Mouse (Mus musculus) kidney, embryonic 15.5 days (tissue): Measurements from ENCODE around the gene Pdlim5. TPM values are rescaled to one million over a fixed set of nuclear protein-coding genes. Genes with fewer than 3 reads are reported as not detected.

ENCODE experiments used
- ATAC-seq: fragments of 200-750 bp; cut with Nextera tagmentation; replicated peaks from 2 replicates; pipeline ENCODE4 v1.8.0; 2017; ENCODE audit warnings: moderate TSS enrichment; ENCODE audit not compliant: low FRiP score
- H3K27ac ChIP-seq: fragments of 300-500 bp; sonication (generic); 2 replicates; pipeline ENCODE4 v1.5.1; 2015; ENCODE audit warnings: mild to moderate bottlenecking, inconsistent platforms
- H3K27me3 ChIP-seq: fragments of 300-500 bp; sonication (generic); 2 replicates; pipeline ENCODE4 v1.6.1; 2015; ENCODE audit warnings: inconsistent platforms
- H3K36me3 ChIP-seq: fragments of 300-500 bp; sonication (generic); 2 replicates; pipeline ENCODE4 v1.6.1; 2015; ENCODE audit warnings: inconsistent platforms
- H3K4me1 ChIP-seq: fragments of 300-500 bp; sonication (generic); 2 replicates; pipeline ENCODE4 v1.6.1; 2015; ENCODE audit warnings: inconsistent platforms
- H3K4me2 ChIP-seq: fragments of 300-500 bp; sonication (generic); 2 replicates; pipeline ENCODE4 v1.6.1; 2015; ENCODE audit warnings: moderate library complexity, mild to moderate bottlenecking, inconsistent platforms
- H3K4me3 ChIP-seq: fragments of 300-500 bp; sonication (generic); replicated peaks from 2 replicates; pipeline ENCODE4 v1.5.1; 2015; ENCODE audit warnings: mild to moderate bottlenecking, inconsistent platforms
- H3K9ac ChIP-seq: fragments of 300-500 bp; sonication (generic); 2 replicates; pipeline ENCODE4 v1.6.1; 2015; ENCODE audit warnings: mild to moderate bottlenecking, inconsistent platforms
- H3K9me3 ChIP-seq: fragments of 300-500 bp; sonication (generic); replicated peaks from 2 replicates; pipeline ENCODE4 v1.6.1; 2016; ENCODE audit warnings: inconsistent platforms
- WGBS: fragments of 180-500 bp; shearing (Covaris S2); methylation state at CpG from one replicate; pipeline ENCODE4 v1.1.7; 2015; ENCODE audit warnings: mixed read lengths; 5-methylcytosine and 5-hydroxymethylcytosine counted together
- polyA plus RNA-seq: library from polyadenylated mRNA; unstranded; fragments of >200 nt; fragmentation: Nextera tagmentation; extraction: Ambion mirVana; gene quantifications from 2 replicates; pipeline ENCODE4 v1.2.1, GENCODE M21; 2015

Gene Pdlim5
- polyA plus RNA-seq, 1 experiment from 2014 or later, result 46.6 TPM

DNA sequence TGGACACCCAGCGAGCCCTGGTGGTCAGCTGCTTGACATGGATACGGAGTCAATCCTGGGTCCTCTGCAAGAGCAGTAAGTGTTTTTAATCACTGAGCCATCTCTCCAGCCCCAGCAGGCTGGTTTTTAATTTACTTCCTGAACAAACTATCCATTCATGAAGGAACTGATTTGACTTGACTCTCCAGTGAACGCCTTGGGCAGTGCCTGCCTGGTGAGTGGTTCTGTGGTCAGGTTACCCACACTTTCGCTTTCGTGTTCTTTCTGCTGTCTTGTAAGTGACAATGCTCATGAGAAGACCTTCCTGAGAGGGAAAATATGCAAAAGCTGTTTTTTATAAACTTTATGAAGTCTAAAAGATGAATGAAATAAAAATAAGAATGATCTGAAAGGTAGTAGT is 152.2 kb downstream of the Pdlim5 start:
- ATAC-seq, result peak; percentile 50; the same call in 1 of the 2 replicates
- no peak overlapping the region for H3K4me3 ChIP-seq
- H3K9ac ChIP-seq, result no peak overlapping the region
- H3K36me3 ChIP-seq, result peaks cover 32% of the 10 kb centered on the region
- no peaks in the 10 kb centered on the region for H3K27me3 ChIP-seq
- no peak overlapping the region for H3K4me2 ChIP-seq
- no peaks in the 10 kb centered on the region for H3K9me3 ChIP-seq
- H3K4me1 ChIP-seq, result peaks cover 16% of the 10 kb centered on the region
- 65% methylated on average over 5 of the region's 5 CpGs for WGBS
- H3K27ac ChIP-seq, result no peak overlapping the region

GRCm38 (mm10) chr3:142239298-142239697 is 156.2 kb downstream of the Pdlim5 start:
- Histone ChIP-seq H3K9ac (no peak overlapping the region), H3K27ac (peak overlapping the region; percentile 37; the same call in 1 of the 2 replicates), H3K27me3 (no peaks in the 10 kb centered on the region), H3K9me3 (no peaks in the 10 kb centered on the region), H3K4me2 (no peak overlapping the region), H3K36me3 (peaks cover 7% of the 10 kb centered on the region; the same call in 1 of the 2 replicates), H3K4me3 (no peak overlapping the region), H3K4me1 (peaks cover 19% of the 10 kb centered on the region)
- WGBS, result 77% methylated on average over 2 of the region's 2 CpGs
- no peak for ATAC-seq

DNA sequence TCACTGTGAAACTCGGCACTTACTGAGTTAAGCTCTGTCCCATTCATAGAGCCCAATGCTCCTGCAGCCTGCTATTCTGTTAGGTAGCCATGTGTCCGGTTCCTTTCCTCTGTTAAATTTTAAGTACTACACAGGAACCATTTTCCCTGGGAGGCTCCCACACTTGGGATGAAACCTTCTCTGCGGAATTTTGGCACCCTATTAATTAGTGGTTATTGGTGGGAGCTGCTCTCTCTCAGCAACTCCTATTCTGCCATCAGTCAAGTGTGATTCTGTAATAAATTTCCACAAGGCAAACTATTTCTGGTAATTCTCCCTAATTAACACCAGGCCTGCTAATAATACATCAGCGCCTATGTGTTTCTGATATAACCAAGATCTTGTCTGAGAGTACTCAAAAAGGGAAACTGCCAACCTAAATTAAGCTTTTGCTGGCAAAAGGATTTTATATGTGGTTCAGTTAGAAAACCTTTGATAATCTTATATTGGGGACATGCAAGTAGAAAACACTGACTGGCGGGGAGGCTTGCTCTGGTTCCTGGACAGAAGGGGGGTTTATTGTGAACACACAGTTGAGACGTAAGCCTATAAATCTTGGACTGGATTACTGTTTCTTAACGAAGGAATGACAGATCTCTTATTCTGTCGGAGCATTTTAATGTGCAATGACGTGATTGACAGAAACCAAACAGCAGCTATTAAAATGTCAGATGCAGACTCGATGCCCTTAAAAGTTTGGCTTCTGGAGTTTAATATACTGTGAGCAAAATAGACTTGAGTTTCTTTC is 157.0 kb downstream of the Pdlim5 start:
- Histone ChIP-seq H3K9ac (no peak overlapping the region), H3K9me3 (no peaks in the 10 kb centered on the region), H3K36me3 (peaks cover 4% of the 10 kb centered on the region; the same call in 1 of the 2 replicates), H3K4me3 (no peak overlapping the region), H3K27ac (peak overlapping the region; percentile 37; the same call in 1 of the 2 replicates), H3K4me2 (no peak overlapping the region), H3K4me1 (peaks cover 19% of the 10 kb centered on the region), H3K27me3 (no peaks in the 10 kb centered on the region)
- whole genome bisulfite sequencing, result 41% methylated on average over 10 of the region's 10 CpGs
- 0 out of 2 replicates have a peak, but pooled peaks have one; percentile 31 for ATAC-seq

DNA sequence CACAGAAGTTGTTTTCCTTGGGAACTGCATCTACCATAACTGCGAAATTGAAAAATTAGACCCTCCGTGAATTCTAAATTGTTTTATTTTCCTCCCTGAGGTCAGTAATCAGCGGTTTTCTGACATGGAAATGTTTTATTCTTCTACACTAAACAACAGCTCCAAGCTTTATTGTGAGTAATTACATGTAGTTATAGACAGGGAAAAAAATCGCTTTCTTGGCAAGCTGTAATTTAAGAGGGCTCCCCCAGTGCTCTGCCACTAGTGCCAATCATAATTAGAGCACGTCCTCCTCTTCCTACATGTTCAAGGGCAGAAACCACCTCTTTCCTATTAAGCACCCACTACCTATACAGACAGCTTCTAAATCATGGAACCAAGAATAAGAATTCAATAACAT is 157.9 kb downstream of the Pdlim5 start:
- no peak overlapping the region for H3K27ac ChIP-seq
- no peak overlapping the region for H3K9ac ChIP-seq
- no peaks in the 10 kb centered on the region for H3K27me3 ChIP-seq
- H3K4me2 ChIP-seq, result no peak overlapping the region
- no peak for ATAC-seq
- H3K4me1 ChIP-seq, result peaks cover 19% of the 10 kb centered on the region
- H3K4me3 ChIP-seq, result no peak overlapping the region
- H3K9me3 ChIP-seq, result no peaks in the 10 kb centered on the region
- WGBS, result 55% methylated on average over 5 of the region's 5 CpGs
- no peaks in the 10 kb centered on the region; the same call in 1 of the 2 replicates for H3K36me3 ChIP-seq

DNA sequence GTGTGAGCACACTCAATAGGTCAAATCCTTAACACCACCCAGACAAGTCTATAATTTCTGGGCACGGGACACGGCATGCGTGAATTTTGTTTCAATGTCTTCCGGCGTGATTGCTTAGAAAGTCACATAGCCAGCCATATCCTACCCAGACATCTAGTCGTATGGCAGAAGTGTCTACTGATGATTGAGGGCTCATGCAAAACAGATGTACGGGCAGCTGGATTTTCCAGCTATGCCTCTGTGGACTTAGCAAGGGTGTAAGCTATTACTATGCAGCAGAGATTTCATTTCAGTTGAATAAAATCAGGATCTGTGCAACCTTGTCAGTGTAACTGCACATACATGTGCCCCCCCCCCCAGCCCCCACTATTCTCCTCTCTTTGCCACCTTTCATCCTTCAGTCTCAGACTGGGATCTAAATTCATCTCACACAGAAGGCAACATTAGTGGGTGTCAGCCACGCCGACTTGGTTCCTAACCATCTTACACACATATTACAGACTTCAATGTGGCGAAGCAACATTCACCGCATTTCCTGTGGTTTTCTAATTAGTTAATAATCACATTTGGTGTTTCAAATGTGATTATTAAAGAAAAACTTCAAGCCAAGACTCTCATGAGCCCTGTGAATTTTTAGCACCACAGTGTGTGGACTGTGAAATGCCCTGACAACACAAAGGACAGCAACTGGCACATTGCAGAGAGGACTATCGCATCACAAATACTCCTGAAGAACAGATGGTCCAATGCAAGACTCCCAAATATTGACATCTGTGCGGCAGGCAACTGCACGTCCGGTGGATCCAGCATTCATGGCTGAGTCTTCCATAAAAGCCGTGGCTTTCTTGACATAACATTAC is 161.7 kb downstream of the Pdlim5 start:
- no peaks in the 10 kb centered on the region for H3K9me3 ChIP-seq
- no peak overlapping the region for H3K27ac ChIP-seq
- WGBS, result 88% methylated on average over 16 of the region's 16 CpGs
- H3K9ac ChIP-seq, result no peak overlapping the region
- no peak overlapping the region for H3K4me3 ChIP-seq
- H3K4me2 ChIP-seq, result no peak overlapping the region
- H3K36me3 ChIP-seq, result no peaks in the 10 kb centered on the region
- no peaks in the 10 kb centered on the region for H3K27me3 ChIP-seq
- ATAC-seq, result no peak
- peaks cover 9% of the 10 kb centered on the region for H3K4me1 ChIP-seq

DNA sequence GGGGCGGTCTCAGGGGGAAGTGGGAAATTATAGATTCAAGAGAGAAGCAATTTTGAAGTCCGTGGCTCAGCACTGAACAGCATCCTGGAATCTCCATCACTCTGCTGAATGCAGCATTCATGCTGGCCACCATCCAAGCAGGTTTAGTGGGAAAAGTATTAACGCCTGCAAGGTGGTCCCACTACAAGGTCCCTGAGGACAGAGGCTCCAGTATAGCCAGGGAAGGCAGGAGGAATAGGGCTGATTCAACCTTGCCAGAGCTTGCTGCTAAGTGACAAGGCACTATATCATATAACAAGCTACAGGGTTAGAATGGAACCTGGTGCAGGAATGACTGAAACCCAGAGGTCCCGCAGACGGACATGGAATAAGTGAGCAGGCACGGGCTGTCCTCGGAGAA is 166.8 kb downstream of the Pdlim5 start:
- Histone ChIP-seq H3K9ac (no peak overlapping the region), H3K9me3 (no peaks in the 10 kb centered on the region), H3K4me3 (no peak overlapping the region), H3K4me2 (no peak overlapping the region), H3K36me3 (no peaks in the 10 kb centered on the region), H3K27ac (no peak overlapping the region), H3K4me1 (no peaks in the 10 kb centered on the region), H3K27me3 (no peaks in the 10 kb centered on the region)
- WGBS, result 82% methylated on average over 7 of the region's 7 CpGs
- ATAC-seq, result no peak

GRCm38 (mm10) chr3:142222471-142223103 is 172.9 kb downstream of the Pdlim5 start:
- Histone ChIP-seq H3K27me3 (no peaks in the 10 kb centered on the region), H3K4me1 (no peaks in the 10 kb centered on the region), H3K4me3 (no peak overlapping the region), H3K9me3 (no peaks in the 10 kb centered on the region), H3K36me3 (no peaks in the 10 kb centered on the region), H3K27ac (no peak overlapping the region), H3K9ac (no peak overlapping the region), H3K4me2 (no peak overlapping the region)
- 90% methylated on average over 7 of the region's 7 CpGs for WGBS
- no peak for ATAC-seq

DNA sequence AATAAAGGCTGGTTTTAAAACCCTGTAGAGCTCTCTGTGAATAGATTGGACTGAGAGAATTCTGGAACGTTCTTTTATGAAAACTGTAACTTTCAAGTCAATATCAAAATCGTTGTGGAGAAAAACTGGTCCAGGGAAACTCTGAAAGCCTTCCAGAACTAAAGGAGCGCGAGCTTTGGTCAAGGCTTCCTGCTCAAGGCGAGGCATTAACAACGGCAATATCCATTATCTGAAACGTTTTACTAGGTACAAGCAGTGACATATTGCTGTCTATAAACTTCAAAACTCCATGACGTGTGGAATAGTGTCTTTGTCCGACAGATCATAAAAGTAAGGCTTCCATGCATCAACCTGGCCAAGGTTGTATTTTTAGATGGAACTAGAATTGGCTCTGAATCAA is 175.6 kb downstream of the Pdlim5 start:
- H3K27ac ChIP-seq, result no peak overlapping the region
- no peak overlapping the region for H3K9ac ChIP-seq
- no peaks in the 10 kb centered on the region for H3K36me3 ChIP-seq
- 76% methylated on average over 9 of the region's 9 CpGs for WGBS
- no peaks in the 10 kb centered on the region for H3K9me3 ChIP-seq
- H3K4me2 ChIP-seq, result no peak overlapping the region
- H3K4me3 ChIP-seq, result no peak overlapping the region
- no peaks in the 10 kb centered on the region for H3K27me3 ChIP-seq
- 0 out of 2 replicates have a peak, but pooled peaks cover 2% of the 10 kb centered on the region for H3K4me1 ChIP-seq
- no peak for ATAC-seq

DNA sequence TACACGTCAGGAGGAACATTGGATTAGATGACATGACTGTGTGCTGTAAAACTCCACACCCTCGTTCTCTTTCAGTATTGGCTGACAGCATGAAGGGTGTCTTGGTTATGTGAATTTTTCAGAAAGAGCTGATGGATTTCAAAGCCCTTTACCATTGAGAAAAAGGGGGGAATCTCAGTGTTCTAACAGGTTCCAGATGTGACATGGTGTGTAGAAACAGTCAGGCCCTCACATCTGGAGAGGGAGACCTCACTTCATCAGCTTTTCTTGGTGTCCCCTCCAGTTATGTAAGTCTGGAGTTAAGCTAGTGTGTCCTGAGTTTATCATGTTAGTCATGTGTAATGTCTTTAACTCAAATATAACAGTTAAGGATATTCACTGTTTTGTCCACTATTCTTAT is 182.7 kb downstream of the Pdlim5 start:
- no peak overlapping the region for H3K4me3 ChIP-seq
- no peak overlapping the region for H3K9ac ChIP-seq
- H3K4me1 ChIP-seq, result peaks cover 8% of the 10 kb centered on the region
- no peaks in the 10 kb centered on the region for H3K27me3 ChIP-seq
- WGBS, result 59% methylated on average over 2 of the region's 2 CpGs
- H3K4me2 ChIP-seq, result no peak overlapping the region
- H3K9me3 ChIP-seq, result no peaks in the 10 kb centered on the region
- no peak for ATAC-seq
- no peak overlapping the region for H3K27ac ChIP-seq
- no peaks in the 10 kb centered on the region for H3K36me3 ChIP-seq

DNA sequence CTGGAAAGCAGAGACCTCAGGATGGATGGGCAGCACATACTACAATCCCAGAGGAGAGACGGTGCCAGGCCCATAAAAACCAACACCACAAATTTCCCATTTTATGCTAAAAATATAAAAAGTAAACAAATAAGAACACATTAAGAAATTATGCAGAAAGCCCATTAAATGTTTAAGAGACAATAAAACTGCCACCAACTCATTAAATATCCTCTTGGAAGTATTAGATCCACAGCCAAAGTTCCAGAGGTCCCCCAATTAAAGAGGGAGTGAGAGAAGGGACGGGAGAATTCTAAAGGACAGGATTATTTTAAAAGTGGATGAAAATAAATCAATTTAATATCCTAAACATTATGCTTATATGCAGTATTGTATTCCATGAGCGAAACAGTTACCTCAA is 183.3 kb downstream of the Pdlim5 start:
- Histone ChIP-seq H3K27me3 (no peaks in the 10 kb centered on the region), H3K4me1 (peaks cover 8% of the 10 kb centered on the region), H3K4me2 (no peak overlapping the region), H3K27ac (no peak overlapping the region), H3K9me3 (no peaks in the 10 kb centered on the region), H3K36me3 (no peaks in the 10 kb centered on the region), H3K9ac (no peak overlapping the region), H3K4me3 (no peak overlapping the region)
- ATAC-seq, result no peak
- WGBS, result 48% methylated on average over 3 of the region's 3 CpGs

DNA sequence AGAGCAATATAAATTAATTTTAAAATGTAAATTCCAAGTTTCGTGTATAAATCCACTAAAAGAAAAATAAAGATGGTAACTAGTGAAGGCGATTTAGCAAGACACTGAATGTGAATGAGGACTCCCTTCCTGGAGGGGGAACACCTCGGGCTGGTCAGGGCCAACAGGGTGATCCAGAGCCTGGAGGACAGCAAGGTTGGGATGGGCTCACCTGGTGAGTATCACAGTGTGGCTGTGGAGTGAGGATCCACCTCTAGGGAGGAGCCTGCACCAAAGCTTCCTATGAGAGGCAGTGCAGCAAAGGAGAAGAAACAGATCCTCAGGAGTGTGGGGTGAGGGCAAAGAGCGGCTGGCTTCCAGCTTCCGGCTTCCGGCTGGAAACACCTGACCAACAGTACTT is 185.5 kb downstream of the Pdlim5 start:
- no peaks in the 10 kb centered on the region for H3K27me3 ChIP-seq
- no peak; the same call in 1 of the 2 replicates for ATAC-seq
- H3K4me1 ChIP-seq, result peaks cover 7% of the 10 kb centered on the region
- no peak overlapping the region for H3K27ac ChIP-seq
- H3K36me3 ChIP-seq, result no peaks in the 10 kb centered on the region
- H3K4me2 ChIP-seq, result no peak overlapping the region
- H3K4me3 ChIP-seq, result no peak overlapping the region
- H3K9ac ChIP-seq, result no peak overlapping the region
- H3K9me3 ChIP-seq, result no peaks in the 10 kb centered on the region
- WGBS, result 76% methylated on average over 6 of the region's 6 CpGs

DNA sequence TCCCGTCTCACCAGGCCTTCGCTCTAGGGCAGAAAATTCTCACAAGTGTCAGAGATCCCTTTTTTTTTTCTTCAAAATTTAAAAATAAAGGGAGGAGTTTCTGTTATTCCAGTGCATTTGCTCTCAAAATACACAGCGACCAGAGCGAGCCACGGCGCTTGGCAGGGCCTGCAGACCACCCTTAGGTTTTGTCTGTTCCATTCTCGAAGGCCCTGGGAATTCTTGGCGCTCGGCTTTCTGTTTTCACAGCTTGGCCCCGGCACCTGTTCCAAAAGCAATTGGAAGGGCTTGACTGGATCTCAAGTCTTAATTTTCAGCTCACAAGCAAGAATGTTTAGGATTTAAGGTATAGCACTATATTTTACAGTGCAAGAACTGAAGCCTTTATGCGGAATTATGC is 186.4 kb downstream of the Pdlim5 start:
- H3K4me3 ChIP-seq, result no peak overlapping the region
- WGBS, result 79% methylated on average over 11 of the region's 11 CpGs
- no peaks in the 10 kb centered on the region for H3K36me3 ChIP-seq
- H3K9me3 ChIP-seq, result no peaks in the 10 kb centered on the region
- no peak overlapping the region for H3K4me2 ChIP-seq
- no peak for ATAC-seq
- H3K4me1 ChIP-seq, result peaks cover 6% of the 10 kb centered on the region
- no peaks in the 10 kb centered on the region for H3K27me3 ChIP-seq
- no peak overlapping the region for H3K27ac ChIP-seq
- no peak overlapping the region for H3K9ac ChIP-seq
